Mouse (Mus musculus) liver, postnatal 0 days (tissue): ENCODE data around the gene Slc6a6. TPM values are rescaled to one million over a fixed set of nuclear protein-coding genes. Genes with fewer than 3 reads are reported as not detected.
A peak's percentile ranks its signal among the peaks of the same experiment; 100 is the strongest.

Experiments
- ATAC-seq: fragments of 200-750 bp; cut with Nextera tagmentation; 2 replicates; pipeline ENCODE4 v1.8.0; 2017; ENCODE audit warnings: mild to moderate bottlenecking, moderate library complexity
- DNase-seq: peaks from one replicate; pipeline ENCODE4 v3.0.0-alpha.2; 2016
- H3K27ac ChIP-seq: fragments of 300-500 bp; sonication (generic); 2 replicates; pipeline ENCODE4 v1.5.1; 2014; ENCODE audit warnings: antibody characterized with exemption, moderate library complexity, mild to moderate bottlenecking, low read depth
- H3K27me3 ChIP-seq: fragments of 300-500 bp; sonication (generic); 2 replicates; pipeline ENCODE4 v1.6.1; 2014; ENCODE audit warnings: low read length, control low read depth, mixed read lengths; ENCODE audit not compliant: insufficient read depth
- H3K36me3 ChIP-seq: fragments of 300-500 bp; sonication (generic); replicated peaks from 2 replicates; pipeline ENCODE4 v1.6.1; 2014; ENCODE audit warnings: mild to moderate bottlenecking, control low read depth, low read length, moderate library complexity, mixed read lengths; ENCODE audit not compliant: insufficient read depth
- H3K4me1 ChIP-seq: fragments of 300-500 bp; sonication (generic); 2 replicates; pipeline ENCODE4 v1.6.1; 2014; ENCODE audit warnings: antibody characterized with exemption, mild to moderate bottlenecking, control low read depth; ENCODE audit not compliant: insufficient read depth
- H3K4me2 ChIP-seq: fragments of 300-500 bp; sonication (generic); 2 replicates; pipeline ENCODE4 v1.6.1; 2014; ENCODE audit warnings: low read depth, mild to moderate bottlenecking, low read length, moderate library complexity, mixed read lengths
- H3K4me3 ChIP-seq: fragments of 300-500 bp; sonication (generic); 2 replicates; pipeline ENCODE4 v1.5.1; 2014; ENCODE audit warnings: low read depth, low read length
- H3K9ac ChIP-seq: fragments of 300-500 bp; sonication (generic); replicated peaks from 2 replicates; pipeline ENCODE4 v1.6.1; 2014; ENCODE audit warnings: mild to moderate bottlenecking, moderate library complexity
- H3K9me3 ChIP-seq: fragments of 300-500 bp; sonication (generic); 2 replicates; pipeline ENCODE4 v1.6.1; 2016; ENCODE audit warnings: mild to moderate bottlenecking, control low read depth, low read length, mixed read lengths
- CTCF ChIP-seq: sonication (generic); IDR thresholded peaks from 2 replicates; pipeline ENCODE4 v1.5.1; 2016; ENCODE audit warnings: antibody characterized with exemption, low read depth
- EP300 ChIP-seq: IDR thresholded peaks from 2 replicates; pipeline ENCODE4 v1.6.1; 2016; ENCODE audit warnings: antibody characterized with exemption, low read depth, mild to moderate bottlenecking
- WGBS: fragments of 180-500 bp; shearing (Covaris S2); extraction: QIAGEN DNeasy Blood & Tissue Kit; methylation state at CpG from one replicate; pipeline ENCODE4 v1.1.7; 2014; ENCODE audit not compliant: insufficient replicate concordance; 5-methylcytosine and 5-hydroxymethylcytosine counted together
- polyA plus RNA-seq: library from polyadenylated mRNA; unstranded; fragments of >200 nt; fragmentation: Nextera tagmentation; extraction: Ambion mirVana; gene quantifications from 2 replicates; pipeline ENCODE4 v1.2.1, GENCODE M21; 2015

Slc6a6 gene
- polyA plus RNA-seq, 1 experiment from 2014 or later: 34.4 TPM

DNA sequence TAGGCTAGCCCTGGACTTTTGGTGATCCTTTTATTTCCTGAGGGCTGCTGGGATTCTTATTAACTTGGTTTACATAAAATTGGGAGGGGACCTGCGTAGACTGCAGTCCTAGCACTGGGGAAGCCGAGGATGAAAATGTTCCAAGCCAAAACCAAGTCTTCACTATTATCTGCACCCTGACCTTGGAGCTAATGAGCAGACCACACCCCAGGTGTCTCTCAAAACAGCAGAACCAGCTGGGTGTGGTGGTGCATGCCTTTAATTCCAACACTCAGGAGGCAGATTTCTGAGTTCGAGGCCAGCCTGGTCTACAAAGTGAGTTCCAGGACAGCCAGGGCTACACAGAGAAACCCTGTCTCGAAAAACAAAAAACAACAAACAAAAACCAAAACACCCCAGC lies 16.7 kb upstream of the Slc6a6 start:
- no peaks in the 10 kb centered on the region for H3K9me3 ChIP-seq
- DNase-seq: no peak
- no peak overlapping the region for H3K4me3 ChIP-seq
- H3K36me3 ChIP-seq: no peaks in the 10 kb centered on the region
- no peak overlapping the region for H3K9ac ChIP-seq
- no peak overlapping the region for H3K4me2 ChIP-seq
- no peak overlapping the region for H3K27ac ChIP-seq
- H3K27me3 ChIP-seq: no peaks in the 10 kb centered on the region
- H3K4me1 ChIP-seq: no peaks in the 10 kb centered on the region
- TF ChIP-seq CTCF (no peak), EP300 (no peak)
- ATAC-seq: no peak
- 69% methylated on average over 4 of the region's 4 CpGs for WGBS

DNA sequence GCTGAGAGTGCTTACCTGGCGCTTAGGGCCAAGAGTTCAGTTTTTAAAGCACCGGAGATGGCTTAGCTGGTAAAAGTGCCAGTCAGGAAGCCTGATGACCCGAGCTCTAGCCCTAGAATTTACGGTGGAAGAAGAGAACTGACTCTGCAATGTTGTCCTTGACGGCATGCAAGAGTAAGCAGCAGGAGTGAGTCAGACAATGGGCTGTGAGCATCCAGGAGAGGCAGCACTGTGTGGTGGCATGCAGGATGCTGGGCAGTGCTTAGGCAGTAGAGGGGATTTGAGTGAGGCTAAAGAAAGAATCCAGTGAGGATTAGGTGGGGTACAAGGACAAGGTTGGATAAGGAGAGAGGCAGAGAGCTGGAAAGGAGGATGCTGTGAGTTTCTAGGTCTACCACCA lies 15.6 kb upstream of the Slc6a6 start:
- no peak for DNase-seq
- Histone ChIP-seq H3K27ac (no peak overlapping the region), H3K9ac (no peak overlapping the region), H3K9me3 (no peaks in the 10 kb centered on the region), H3K36me3 (no peaks in the 10 kb centered on the region), H3K4me1 (no peaks in the 10 kb centered on the region), H3K4me2 (no peak overlapping the region), H3K4me3 (no peak overlapping the region), H3K27me3 (no peaks in the 10 kb centered on the region)
- no peak for TF ChIP-seq EP300
- 63% methylated on average over 5 of the region's 5 CpGs for WGBS
- no peak for ATAC-seq

DNA sequence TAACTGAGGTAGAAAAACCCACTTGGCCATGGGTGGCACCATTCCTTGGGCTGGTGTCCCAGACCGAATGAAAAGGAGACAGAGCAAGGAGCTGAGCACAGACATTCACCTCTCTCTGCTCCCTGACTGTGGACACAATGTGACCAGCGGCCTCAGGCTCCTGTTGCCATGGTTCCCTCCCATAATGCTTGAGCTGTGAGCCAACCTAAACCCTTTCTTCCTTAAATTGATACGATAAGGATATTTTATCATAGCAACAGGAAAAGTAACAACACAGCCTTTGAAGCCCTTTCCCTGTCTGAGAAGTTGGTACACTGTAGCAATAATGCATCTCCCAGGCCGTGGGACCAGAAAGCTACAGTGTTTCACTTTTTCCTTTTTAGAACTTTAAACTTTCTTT lies 14.6 kb upstream of the Slc6a6 start:
- Histone ChIP-seq H3K36me3 (no peaks in the 10 kb centered on the region), H3K9me3 (no peaks in the 10 kb centered on the region), H3K9ac (no peak overlapping the region), H3K27ac (no peak overlapping the region), H3K27me3 (no peaks in the 10 kb centered on the region), H3K4me1 (no peaks in the 10 kb centered on the region), H3K4me2 (no peak overlapping the region), H3K4me3 (no peak overlapping the region)
- no peak for TF ChIP-seq EP300
- no peak for TF ChIP-seq CTCF
- ATAC-seq: no peak
- WGBS: 63% methylated on average over 4 of the region's 4 CpGs
- no peak for DNase-seq

DNA sequence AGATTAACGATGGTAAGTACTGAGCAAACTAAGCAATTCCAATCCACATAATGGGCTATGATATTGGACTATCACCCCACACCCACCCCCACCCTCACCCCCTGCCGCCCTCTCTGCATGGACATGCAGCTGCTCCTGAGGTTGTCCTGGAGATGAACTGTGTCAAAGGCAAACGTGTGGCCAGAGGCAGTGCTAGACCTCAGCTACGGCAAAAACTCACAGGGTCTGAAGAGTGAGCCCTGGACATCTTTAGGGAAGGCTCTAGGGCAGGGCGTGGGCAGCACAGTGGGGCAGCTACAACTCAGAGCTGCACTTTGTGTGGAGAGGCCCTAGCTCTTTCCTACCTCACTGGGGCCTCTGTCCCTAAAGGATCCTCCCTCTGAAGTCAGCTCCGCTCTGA lies 13.6 kb upstream of the Slc6a6 start:
- Histone ChIP-seq H3K4me2 (no peak overlapping the region), H3K27ac (no peak overlapping the region), H3K27me3 (no peaks in the 10 kb centered on the region), H3K9me3 (no peaks in the 10 kb centered on the region), H3K9ac (no peak overlapping the region), H3K36me3 (no peaks in the 10 kb centered on the region), H3K4me1 (no peaks in the 10 kb centered on the region), H3K4me3 (no peak overlapping the region)
- 67% methylated on average over 6 of the region's 6 CpGs for WGBS
- no peak for DNase-seq
- ATAC-seq: no peak
- TF ChIP-seq EP300: no peak
- no peak for TF ChIP-seq CTCF

DNA sequence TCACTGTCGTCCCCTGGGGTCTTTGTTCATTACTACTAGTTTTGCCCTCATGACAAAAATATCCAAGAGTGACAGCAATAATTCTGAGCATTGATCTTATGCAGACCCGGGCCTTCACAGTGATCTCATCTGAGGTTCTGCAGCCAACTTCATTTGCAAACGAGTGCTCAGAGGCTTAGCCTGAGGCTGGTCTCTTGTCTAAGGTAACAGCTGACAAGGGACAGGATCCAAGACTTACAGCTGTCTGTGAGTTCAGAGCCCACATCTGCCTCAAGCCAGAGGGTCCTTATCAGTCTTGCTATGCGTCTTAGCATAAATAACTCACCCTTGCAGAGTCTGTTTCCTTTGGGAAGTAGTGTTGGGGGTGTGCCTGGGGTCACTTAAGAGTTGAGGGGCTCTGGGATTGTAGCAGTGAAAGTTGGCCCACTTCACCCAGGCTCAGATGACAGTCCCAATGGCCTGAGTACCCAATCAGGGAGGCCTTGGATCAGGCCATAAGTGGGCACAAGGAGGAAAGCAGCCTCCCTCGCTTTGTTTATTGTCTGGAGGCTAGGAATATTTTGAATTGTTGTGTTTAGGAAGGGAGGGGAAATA lies 9.0 kb upstream of the Slc6a6 start:
- ATAC-seq (no peak), DNase-seq (no peak)

DNA sequence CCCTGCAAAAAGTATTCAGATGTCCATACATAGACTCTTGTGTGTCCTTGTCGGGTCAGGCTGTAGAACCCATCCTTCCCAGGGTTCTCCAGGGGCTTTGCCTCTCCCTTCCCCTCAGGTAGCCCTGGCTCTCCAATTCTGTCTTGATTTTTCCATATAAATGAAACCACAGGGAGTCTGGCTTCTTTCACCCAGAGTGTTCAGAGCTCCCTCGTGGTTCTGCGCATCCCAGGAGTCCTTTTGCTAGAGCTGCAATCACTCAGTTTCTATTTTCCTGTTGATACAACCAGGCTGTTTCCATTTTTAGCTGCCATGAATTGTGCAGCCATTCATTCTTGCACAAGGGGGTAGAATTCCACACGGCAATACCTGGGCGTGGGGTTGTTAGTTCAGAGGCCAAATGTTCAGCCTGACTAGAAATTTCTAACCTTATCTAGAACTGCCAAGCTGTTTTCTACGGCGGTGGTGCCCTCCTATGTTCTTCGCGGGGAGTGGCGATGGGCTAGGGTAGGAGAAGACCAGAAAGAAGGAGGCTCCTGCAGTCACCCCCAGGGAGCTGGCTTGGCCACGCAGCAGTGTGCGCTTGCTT lies 5.3 kb upstream of the Slc6a6 start:
- H3K4me3 ChIP-seq: peak overlapping the region; percentile 13; the same call in 1 of the 2 replicates
- peaks cover 18% of the 10 kb centered on the region for H3K4me1 ChIP-seq
- ATAC-seq (peak; percentile 53), DNase-seq (no peak)
- H3K36me3 ChIP-seq: no peaks in the 10 kb centered on the region
- WGBS: 15% methylated on average over 12 of the region's 12 CpGs
- H3K4me2 ChIP-seq: peak overlapping the region; percentile 47
- no peaks in the 10 kb centered on the region for H3K27me3 ChIP-seq
- H3K9me3 ChIP-seq: no peaks in the 10 kb centered on the region
- H3K27ac ChIP-seq: 0 out of 2 replicates have a peak overlapping the region, but pooled peaks have one; percentile 61
- peak; percentile 37 for TF ChIP-seq CTCF
- TF ChIP-seq EP300: no peak
- H3K9ac ChIP-seq: peak overlapping the region; percentile 14

More for the DNA sequence above, 9.0 kb upstream of the Slc6a6 start:
- Histone ChIP-seq H3K27ac (no peak overlapping the region), H3K4me2 (no peak overlapping the region), H3K4me1 (peaks cover 10% of the 10 kb centered on the region), H3K4me3 (no peak overlapping the region), H3K9me3 (no peaks in the 10 kb centered on the region), H3K9ac (no peak overlapping the region), H3K27me3 (no peaks in the 10 kb centered on the region), H3K36me3 (no peaks in the 10 kb centered on the region)
- TF ChIP-seq CTCF (no peak), EP300 (no peak)
- WGBS: 53% methylated on average over 5 of the region's 5 CpGs
